Mouse (Mus musculus): Measurements from ENCODE around the gene Vmn1r177.
"Not testable (repeated sequence)": the region's sequence is repeated elsewhere in the genome, so short reads cannot be mapped to it uniquely, and the experiment has no call there.

The Vmn1r177 gene

DNA sequence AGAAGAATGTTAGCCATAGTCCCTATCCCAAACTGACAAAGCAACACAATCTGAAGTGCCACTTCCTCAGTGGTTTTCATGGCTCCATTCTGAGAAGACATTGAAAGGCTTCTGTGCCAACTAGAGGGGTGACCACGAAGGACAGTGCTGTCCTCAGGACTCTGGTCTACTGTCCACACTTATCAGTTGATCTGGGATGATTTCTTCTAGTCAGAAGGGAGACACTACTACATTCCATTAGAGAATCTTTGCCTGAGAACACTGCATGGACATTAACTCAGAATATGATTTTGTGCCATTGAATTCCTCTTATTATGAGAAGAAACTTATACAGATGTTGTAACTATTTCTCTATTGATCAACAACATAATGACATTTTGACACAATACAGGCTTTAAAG is at the start of gene Vmn1r177:
TSS of gene Vmn1r177 (minus strand) at position 101 of the 400 bp plus-strand sequence.
- not testable (repeated sequence) for DNase-seq (ENCODE audit: low spot score)

DNA sequence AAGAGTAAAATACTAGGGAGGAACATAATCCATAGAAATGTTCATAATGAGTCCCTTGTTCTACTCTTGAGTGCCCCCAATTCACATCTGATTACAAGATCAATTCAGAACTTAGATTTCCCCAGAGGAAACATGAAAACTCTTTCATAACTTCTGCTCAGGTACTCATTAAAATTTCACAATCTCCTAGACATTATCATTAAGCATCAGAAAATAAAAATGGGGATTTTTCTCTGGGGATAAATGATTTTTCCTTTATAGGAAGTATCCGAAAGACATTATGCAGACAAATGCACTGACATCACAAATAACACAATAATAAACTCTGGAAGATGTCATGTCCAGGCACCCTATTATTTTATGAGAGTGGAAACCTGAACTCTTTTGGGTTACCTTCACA is 25.5 kb upstream of the Vmn1r177 start, which contains the start of gene Vmn1r178:
TSS of gene Vmn1r178 (plus strand) at position 301 of the 400 bp plus-strand sequence.
- DNase-seq (ENCODE audit: low spot score): no peak

DNA sequence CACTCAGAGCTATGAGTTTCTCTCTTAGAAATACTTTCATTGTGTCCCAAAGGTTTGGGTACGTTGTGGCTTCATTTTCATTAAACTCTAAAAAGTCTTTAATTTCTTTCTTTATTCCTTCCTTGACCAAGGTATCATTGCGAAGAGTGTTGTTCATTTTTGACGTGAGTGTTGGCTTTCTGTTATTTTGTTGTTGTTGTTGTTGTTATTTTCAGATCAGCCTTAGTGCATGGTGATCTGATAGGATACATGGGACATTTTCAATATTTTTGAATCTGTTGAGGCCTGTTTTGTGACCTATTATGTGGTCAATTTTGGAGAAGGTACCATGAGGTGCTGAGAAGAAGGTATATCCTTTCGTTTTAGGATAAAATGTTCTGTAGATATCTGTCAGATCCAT is 10.7 kb upstream of the Vmn1r177 start:
- not testable (repeated sequence) for DNase-seq (ENCODE audit: low spot score)

DNA sequence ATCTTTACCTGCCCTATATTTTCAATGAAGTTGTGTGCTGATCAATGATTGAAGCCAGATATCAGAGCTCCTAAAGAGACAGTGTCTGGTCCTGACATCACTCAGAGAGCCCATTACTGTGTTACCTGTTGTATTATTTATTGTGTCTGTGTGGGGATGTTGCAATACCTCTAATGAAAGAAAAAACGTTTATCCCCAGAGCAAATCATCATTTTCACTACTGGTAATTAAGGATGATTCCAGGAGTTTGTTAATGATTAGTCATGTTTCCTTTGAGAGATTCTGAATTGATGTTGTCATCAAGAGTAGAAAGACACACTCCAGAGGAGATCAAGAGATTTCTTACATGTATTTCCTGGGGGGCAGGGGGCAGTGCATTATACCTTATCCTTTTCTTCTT is 29.0 kb downstream of the Vmn1r177 start, which contains the start of gene Vmn1r176:
TSS of gene Vmn1r176 (minus strand) at position 101 of the 400 bp plus-strand sequence.
- not testable (repeated sequence) for DNase-seq (ENCODE audit: low spot score)

All from left cerebral cortex, adult 11 months (tissue).